Mouse (Mus musculus) Patski (cell line): ENCODE data around the gene Tnfrsf13b. TPM values are rescaled to one million over a fixed set of nuclear protein-coding genes. Genes with fewer than 3 reads are reported as not detected.
A peak's percentile ranks its signal among the peaks of the same experiment; 100 is the strongest.

Source experiments
- ATAC-seq: fragments of 100-300 bp; one replicate; pipeline ENCODE4 v1.8.0; 2021
- CTCF ChIA-PET: fragments of 350-600 bp; sonication (Branson Sonifier 250); formaldehyde crosslinking; loops from one replicate; lab custom pipeline; 2022; ENCODE audit warnings: inconsistent platforms; lab: Charles Lee
- POLR2A ChIA-PET: fragments of 350-600 bp; sonication (Branson Sonifier 250); formaldehyde crosslinking; loops from one replicate; lab custom pipeline; 2022; ENCODE audit warnings: antibody characterized with exemption, inconsistent platforms; lab: Charles Lee
- DNase-seq: peaks from one replicate; pipeline ENCODE4 v3.0.0-alpha.2; 2011; ENCODE audit warnings: low read depth, low spot score
- H3K27me3 ChIP-seq: fragments of 371-371 bp; one replicate; pipeline ENCODE4 v1.5.1; 2021
- CTCF ChIP-seq: fragments of 100-300 bp; IDR thresholded peaks from one replicate; pipeline ENCODE4 v1.5.1; 2021
- in situ Hi-C: fragments of 300-500 bp; cut with MboI; formaldehyde crosslinking; loops from 3 replicates; pipeline ENCODE4 v1.11.1; 2018; ENCODE audit warnings: low pct_unique_long_range_greater_than_20kb, mixed read lengths
- polyA plus RNA-seq: library from polyadenylated mRNA; unstranded; gene quantifications from one replicate; pipeline ENCODE4 v1.2.3, GENCODE M21; 2021

Tnfrsf13b gene
- polyA plus RNA-seq, 1 experiment from 2014 or later: not detected

DNA sequence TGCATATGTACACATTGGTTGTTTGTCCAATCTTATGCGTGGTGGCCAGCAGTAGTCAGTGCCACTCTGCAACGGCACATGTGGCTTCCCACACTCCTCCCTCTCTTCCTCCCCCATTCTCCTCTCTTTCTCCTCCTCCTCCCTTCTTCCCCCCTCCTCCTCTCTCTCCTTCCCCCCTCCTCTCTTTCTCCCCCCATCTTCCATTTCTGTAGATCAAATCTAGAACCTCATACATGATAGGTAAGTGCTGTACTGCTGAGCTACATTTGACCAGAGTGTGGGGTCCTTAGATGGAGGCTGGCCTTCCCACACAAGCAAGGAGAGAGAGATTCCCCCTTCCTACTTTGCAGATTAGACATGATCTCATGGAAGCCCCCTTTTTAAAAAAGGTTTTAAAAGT, 66.2 kb downstream of the Tnfrsf13b start:
- POLR2A ChIA-PET: interaction anchor here (0.7 kb wide), 1 partner anchor 403 kb away, joined by 4 read pairs; no protein-coding TSS in a partner anchor
- H3K27me3 ChIP-seq: peaks cover 9% of the 10 kb centered on the region
- in situ Hi-C loops: loop anchor here (5.0 kb wide), 1 partner anchor 220 kb away; no protein-coding TSS in a partner anchor
- DNase-seq (no peak), ATAC-seq (no peak)
- TF ChIP-seq CTCF: no peak
- CTCF ChIA-PET: interaction anchor here (0.7 to 0.8 kb wide), 2 partner anchors 9 to 17 kb away, joined by 3 to 4 read pairs; no protein-coding TSS in a partner anchor

DNA sequence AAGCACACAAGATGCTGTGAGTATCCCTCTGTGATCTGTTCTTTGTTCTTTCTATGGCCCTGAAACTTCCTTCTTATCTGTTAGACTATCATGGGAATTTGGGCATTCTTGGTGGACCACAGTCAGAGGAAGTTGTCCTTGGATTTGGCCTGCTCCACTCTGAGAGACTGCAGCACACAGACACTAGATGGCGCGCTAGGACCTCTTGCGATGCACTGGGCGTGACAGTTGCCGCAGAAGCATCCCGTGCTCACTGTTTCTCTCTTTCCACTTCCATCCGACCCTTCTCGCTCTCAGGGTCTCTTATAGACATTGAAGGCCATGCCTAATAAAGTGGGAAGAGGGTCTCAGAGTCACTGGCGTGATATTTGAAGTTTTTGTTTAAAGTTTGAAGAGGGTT, 66.8 kb downstream of the Tnfrsf13b start:
- ATAC-seq (peak; percentile 47), DNase-seq (no peak)
- ChIA-PET POLR2A (no interaction called here), CTCF (interaction anchor here (0.7 to 1.2 kb wide), 3 partner anchors 8 to 196 kb away, joined by 3 to 4 read pairs (median 3); no protein-coding TSS in a partner anchor)
- in situ Hi-C loops: loop anchor here (5.0 kb wide), 1 partner anchor 219 kb away; no protein-coding TSS in a partner anchor
- peaks cover 9% of the 10 kb centered on the region for H3K27me3 ChIP-seq
- TF ChIP-seq CTCF: peak; percentile 87

DNA sequence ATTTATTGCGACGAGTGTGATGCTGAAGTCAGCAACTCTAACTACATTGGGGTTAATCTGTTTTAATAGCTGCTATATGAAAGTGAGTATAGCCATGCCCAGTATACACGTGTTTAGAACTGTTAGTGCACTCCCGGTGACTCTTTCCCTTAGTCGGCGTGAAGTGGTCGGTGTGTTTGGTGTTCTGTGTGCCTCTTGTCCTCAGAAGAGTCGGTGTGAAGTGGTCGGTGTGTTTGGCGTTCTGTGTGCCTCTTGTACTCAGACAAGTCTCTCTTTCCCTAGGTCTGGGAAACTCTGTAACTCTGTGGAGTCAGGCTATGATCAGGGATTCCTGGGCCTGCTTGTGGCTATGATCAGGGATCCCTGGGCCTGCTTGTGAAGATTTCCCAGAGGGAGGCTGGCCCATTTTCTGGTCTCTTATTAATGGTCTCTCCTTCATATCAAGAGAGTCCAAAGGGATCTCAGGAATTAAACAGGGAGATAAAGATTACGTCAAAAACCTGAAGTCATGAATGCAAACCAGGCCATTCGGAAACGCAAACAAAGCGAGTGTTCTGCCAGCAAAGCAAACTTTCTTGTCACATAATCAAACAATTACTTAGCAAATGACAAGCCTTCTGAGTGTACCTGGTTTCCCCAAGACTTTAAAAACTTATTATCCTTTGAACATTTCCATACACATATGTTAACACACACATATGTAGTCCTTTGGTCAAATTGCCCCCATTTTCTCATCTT, 70.2 kb downstream of the Tnfrsf13b start:
- no peak for TF ChIP-seq CTCF

GRCm38 (mm10) chr11:61197935-61198334, 71.4 kb downstream of the Tnfrsf13b start:
- POLR2A ChIA-PET: interaction anchor here (0.6 kb wide), 1 partner anchor 335 kb away, joined by 3 read pairs; no protein-coding TSS in a partner anchor
- in situ Hi-C loops: no loop called here
- DNase-seq (no peak), ATAC-seq (no peak)
- H3K27me3 ChIP-seq: no peaks in the 10 kb centered on the region
- CTCF ChIA-PET: no interaction called here
- TF ChIP-seq CTCF: no peak

More for the DNA sequence above, 70.2 kb downstream of the Tnfrsf13b start:
- CTCF ChIA-PET: no interaction called here
- POLR2A ChIA-PET: no interaction called here
- in situ Hi-C loops: no loop called here
- ATAC-seq (no peak), DNase-seq (no peak)
- H3K27me3 ChIP-seq: no peaks in the 10 kb centered on the region

Other genes with a start within 250 kb of the Tnfrsf13b start
- 47.5 TPM for gene Tmem11, start 247.5 kb upstream of the Tnfrsf13b start, polyA plus RNA-seq
- 23.1 TPM for gene Natd1, start 212.0 kb upstream of the Tnfrsf13b start, polyA plus RNA-seq
- 54.6 TPM for gene Map2k3, start 194.7 kb upstream of the Tnfrsf13b start, polyA plus RNA-seq
- not detected for gene Kcnj12, start 104.2 kb upstream of the Tnfrsf13b start, polyA plus RNA-seq
- gene Usp22, start 48.3 kb downstream of the Tnfrsf13b start, polyA plus RNA-seq: 87.8 TPM
- gene Aldh3a1, start 80.8 kb downstream of the Tnfrsf13b start, polyA plus RNA-seq: not detected
- gene Aldh3a2, start 140.7 kb downstream of the Tnfrsf13b start, polyA plus RNA-seq: 49.7 TPM
- not detected for gene Slc47a2, start 216.1 kb downstream of the Tnfrsf13b start, polyA plus RNA-seq